Mouse (Mus musculus): ENCODE results near the gene Krt20. TPM values are rescaled to one million over a fixed set of nuclear protein-coding genes. Genes with fewer than 3 reads are reported as not detected.

The Krt20 gene
- 0.97 and 1.00 TPM in 2 replicates for polyA plus RNA-seq (2016; fragmentation: Nextera tagmentation; extraction: Ambion mirVana)

DNA sequence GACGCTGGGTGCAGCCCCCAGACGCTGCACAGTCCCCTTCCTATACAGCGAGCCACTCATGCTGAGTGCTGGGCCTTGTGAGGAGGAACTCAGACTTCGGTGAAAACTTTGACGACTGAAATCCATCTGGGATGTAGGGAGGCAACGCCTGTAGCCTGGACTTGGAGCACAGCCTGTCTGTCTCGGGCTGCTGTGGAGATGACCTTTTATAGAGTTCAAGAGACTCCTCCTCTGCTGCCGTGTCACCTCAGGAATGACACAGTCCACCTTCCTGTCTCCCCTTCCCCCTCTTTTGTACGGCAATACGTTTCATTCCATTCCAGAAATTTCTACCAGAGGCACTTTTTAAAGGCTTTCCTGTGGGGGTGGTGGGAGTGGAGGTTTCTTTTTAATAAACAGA, at the start of gene Krt20:
Gene Krt20 (minus strand): TSS at position 179 of the 400 bp plus-strand sequence.
- H3K9me3 ChIP-seq: no peaks in the 10 kb centered on the region
- WGBS: 49% methylated on average over 10 of the region's 10 CpGs

DNA sequence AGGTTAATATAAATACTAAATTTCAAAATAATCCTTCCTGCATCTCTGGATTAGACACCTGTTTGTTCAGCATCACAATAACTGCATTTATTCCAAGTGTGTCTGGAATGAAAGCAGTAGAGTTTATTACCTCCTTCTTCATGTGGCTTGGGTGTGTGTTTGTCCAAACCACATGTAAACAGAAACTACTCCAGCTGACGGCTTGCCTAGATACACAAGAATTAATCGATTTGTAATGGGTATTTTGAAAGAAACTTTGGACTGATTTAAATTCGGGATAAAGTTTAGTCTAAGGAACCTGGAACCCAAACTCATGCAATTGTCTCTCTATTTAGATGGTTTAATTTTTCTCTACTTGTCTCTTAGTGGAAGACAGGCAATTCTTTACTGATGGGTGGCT, 37.0 kb upstream of the Krt20 start:
- WGBS: 86% methylated on average over 3 of the region's 3 CpGs
- no peak for DNase-seq (ENCODE audit: low spot score)
- Histone ChIP-seq H3K27me3 (replicated peaks; ENCODE audit: low read depth, poor library complexity, severe bottlenecking) (no peaks in the 10 kb centered on the region), H3K9me3 (no peaks in the 10 kb centered on the region), H3K4me3 (no peak overlapping the region), H3K27ac (replicated peaks) (no peak overlapping the region), H3K4me1 (no peaks in the 10 kb centered on the region), H3K36me3 (replicated peaks) (no peaks in the 10 kb centered on the region)

More for the DNA sequence above, at the start of gene Krt20:
- Histone ChIP-seq H3K36me3 (replicated peaks) (no peaks in the 10 kb centered on the region), H3K27ac (replicated peaks) (peak within 1 kb of the TSS; percentile 35; the same call in 1 of the 2 replicates), H3K4me3 (no peak within 1 kb of the TSS), H3K4me1 (peaks cover 20% of the 10 kb centered on the region), H3K27me3 (replicated peaks; ENCODE audit: low read depth, poor library complexity, severe bottlenecking) (no peaks in the 10 kb centered on the region)
- no peak for DNase-seq (ENCODE audit: low spot score)

DNA sequence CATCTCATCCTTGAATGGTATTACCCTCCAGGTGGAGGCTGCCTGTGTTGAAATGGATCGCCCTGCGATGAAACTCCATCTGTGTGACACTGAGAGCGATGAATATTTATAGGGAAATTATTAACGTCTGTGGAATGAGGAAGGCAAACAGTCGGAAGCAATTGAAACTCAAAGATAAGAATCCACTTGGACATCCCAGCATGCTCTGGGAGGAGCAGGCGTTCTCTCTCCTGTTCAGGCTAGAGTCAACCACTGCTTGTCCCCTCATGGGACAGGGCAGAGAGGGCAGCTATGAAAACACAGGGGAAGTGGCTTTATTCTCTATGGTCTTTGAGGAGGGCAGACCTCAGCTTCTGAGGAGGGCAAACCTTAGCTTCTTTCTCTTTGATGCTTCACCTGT, 35.5 kb upstream of the Krt20 start:
- no peaks in the 10 kb centered on the region for H3K9me3 ChIP-seq
- no peaks in the 10 kb centered on the region for H3K27me3 ChIP-seq (replicated peaks; ENCODE audit: low read depth, poor library complexity, severe bottlenecking)
- WGBS: 84% methylated on average over 6 of the region's 6 CpGs
- no peak overlapping the region for H3K4me3 ChIP-seq
- H3K36me3 ChIP-seq (replicated peaks): no peaks in the 10 kb centered on the region
- H3K4me1 ChIP-seq: no peaks in the 10 kb centered on the region
- H3K27ac ChIP-seq (replicated peaks): no peak overlapping the region
- DNase-seq (ENCODE audit: low spot score): no peak

- Histone ChIP-seq H3K4me1 (no peaks in the 10 kb centered on the region), H3K9me3 (no peaks in the 10 kb centered on the region), H3K4me3 (no peak overlapping the region), H3K36me3 (replicated peaks) (no peaks in the 10 kb centered on the region), H3K27me3 (replicated peaks; ENCODE audit: low read depth, poor library complexity, severe bottlenecking) (no peaks in the 10 kb centered on the region), H3K27ac (replicated peaks) (no peak overlapping the region)
- 83% methylated on average over 4 of the region's 4 CpGs for WGBS
- no peak for DNase-seq (ENCODE audit: low spot score)
Observed at GRCm38 (mm10) chr11:99472405-99472804, 34.5 kb upstream of the Krt20 start.

- Histone ChIP-seq H3K27ac (replicated peaks) (no peak overlapping the region), H3K9me3 (no peaks in the 10 kb centered on the region), H3K27me3 (replicated peaks; ENCODE audit: low read depth, poor library complexity, severe bottlenecking) (no peaks in the 10 kb centered on the region), H3K4me3 (no peak overlapping the region), H3K36me3 (replicated peaks) (no peaks in the 10 kb centered on the region), H3K4me1 (no peaks in the 10 kb centered on the region)
- DNase-seq (ENCODE audit: low spot score): no peak
- 95% methylated on average over 6 of the region's 6 CpGs for WGBS
Observed at GRCm38 (mm10) chr11:99471946-99472345, 34.0 kb upstream of the Krt20 start.

DNA sequence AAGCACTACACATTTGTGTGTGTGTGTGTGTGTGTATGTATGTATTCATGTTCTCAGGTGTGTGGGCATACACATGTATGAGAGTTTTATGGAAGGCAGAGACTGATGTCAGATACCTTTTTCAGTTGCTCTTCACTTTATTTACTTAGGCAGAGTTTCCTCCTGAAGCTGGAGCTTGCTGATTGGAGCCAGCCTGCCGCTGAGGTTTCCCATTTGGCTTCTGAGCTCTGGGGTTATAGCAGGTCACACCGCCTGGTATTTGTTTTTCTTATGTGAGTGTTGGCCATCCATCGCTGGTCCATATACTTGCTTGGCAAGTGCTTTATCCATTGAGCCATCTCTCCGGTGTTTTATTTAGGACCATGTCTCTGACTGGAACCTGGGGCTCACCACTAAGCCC, 31.3 kb upstream of the Krt20 start:
- no peaks in the 10 kb centered on the region for H3K4me1 ChIP-seq
- H3K4me3 ChIP-seq: no peak overlapping the region
- WGBS: 84% methylated on average over 4 of the region's 4 CpGs
- H3K9me3 ChIP-seq: no peaks in the 10 kb centered on the region
- H3K27me3 ChIP-seq (replicated peaks; ENCODE audit: low read depth, poor library complexity, severe bottlenecking): no peaks in the 10 kb centered on the region
- H3K36me3 ChIP-seq (replicated peaks): no peaks in the 10 kb centered on the region
- no peak for DNase-seq (ENCODE audit: low spot score)
- no peak overlapping the region for H3K27ac ChIP-seq (replicated peaks)

DNA sequence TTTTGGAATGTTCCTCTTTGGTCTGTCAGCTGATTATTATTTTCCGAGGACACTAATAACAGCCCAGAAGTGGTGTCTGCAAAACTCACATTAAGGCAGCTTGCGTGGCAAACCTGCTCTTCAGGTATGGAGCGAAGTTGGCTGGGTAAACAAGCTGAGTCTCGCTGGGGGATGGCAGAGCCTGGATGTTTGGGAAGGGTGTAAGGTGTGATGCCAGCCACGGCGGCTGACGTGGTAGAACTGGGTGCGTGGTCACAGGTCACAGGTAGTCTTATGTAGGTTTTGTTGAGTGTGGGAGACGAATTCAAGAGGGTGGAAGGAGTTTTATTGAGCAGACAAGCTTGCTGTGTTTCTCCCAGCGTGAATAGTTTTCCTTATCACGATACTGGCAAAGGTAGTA, 30.6 kb upstream of the Krt20 start:
- Histone ChIP-seq H3K27me3 (replicated peaks; ENCODE audit: low read depth, poor library complexity, severe bottlenecking) (no peaks in the 10 kb centered on the region), H3K4me1 (no peaks in the 10 kb centered on the region), H3K27ac (replicated peaks) (no peak overlapping the region), H3K4me3 (no peak overlapping the region), H3K36me3 (replicated peaks) (no peaks in the 10 kb centered on the region), H3K9me3 (no peaks in the 10 kb centered on the region)
- no peak for DNase-seq (ENCODE audit: low spot score)
- 87% methylated on average over 11 of the region's 11 CpGs for WGBS

GRCm38 (mm10) chr11:99466316-99466715, 28.4 kb upstream of the Krt20 start:
- Histone ChIP-seq H3K4me3 (no peak overlapping the region), H3K4me1 (no peaks in the 10 kb centered on the region), H3K36me3 (replicated peaks) (no peaks in the 10 kb centered on the region), H3K27ac (replicated peaks) (no peak overlapping the region), H3K9me3 (no peaks in the 10 kb centered on the region), H3K27me3 (replicated peaks; ENCODE audit: low read depth, poor library complexity, severe bottlenecking) (no peaks in the 10 kb centered on the region)
- WGBS: 42% methylated on average over 7 of the region's 7 CpGs
- DNase-seq (ENCODE audit: low spot score): no peak

DNA sequence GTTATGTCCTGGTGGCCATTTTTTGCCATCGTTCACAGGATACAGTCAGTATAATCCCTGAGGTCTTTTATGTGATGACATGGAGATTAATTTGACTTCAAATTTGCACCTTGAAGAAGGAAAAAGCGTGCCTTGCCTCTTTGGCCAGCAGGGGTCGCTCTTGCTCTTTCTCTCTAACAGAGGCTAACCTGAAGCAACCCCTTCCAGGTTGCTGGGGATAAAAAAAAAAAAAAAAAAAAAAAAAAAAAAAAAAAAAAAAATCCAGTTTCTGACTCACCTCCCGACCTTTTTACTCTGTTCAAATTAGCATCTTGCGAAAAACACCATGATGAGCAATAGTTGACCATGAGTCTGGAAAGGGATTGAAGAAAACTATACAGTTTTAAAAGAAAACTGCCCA, 26.9 kb upstream of the Krt20 start:
- Histone ChIP-seq H3K4me1 (no peaks in the 10 kb centered on the region), H3K27me3 (replicated peaks; ENCODE audit: low read depth, poor library complexity, severe bottlenecking) (no peaks in the 10 kb centered on the region), H3K27ac (replicated peaks) (no peak overlapping the region), H3K9me3 (no peaks in the 10 kb centered on the region), H3K4me3 (no peak overlapping the region), H3K36me3 (replicated peaks) (no peaks in the 10 kb centered on the region)
- peak; percentile 87 for DNase-seq (ENCODE audit: low spot score)
- WGBS: 6% methylated on average over 5 of the region's 5 CpGs

DNA sequence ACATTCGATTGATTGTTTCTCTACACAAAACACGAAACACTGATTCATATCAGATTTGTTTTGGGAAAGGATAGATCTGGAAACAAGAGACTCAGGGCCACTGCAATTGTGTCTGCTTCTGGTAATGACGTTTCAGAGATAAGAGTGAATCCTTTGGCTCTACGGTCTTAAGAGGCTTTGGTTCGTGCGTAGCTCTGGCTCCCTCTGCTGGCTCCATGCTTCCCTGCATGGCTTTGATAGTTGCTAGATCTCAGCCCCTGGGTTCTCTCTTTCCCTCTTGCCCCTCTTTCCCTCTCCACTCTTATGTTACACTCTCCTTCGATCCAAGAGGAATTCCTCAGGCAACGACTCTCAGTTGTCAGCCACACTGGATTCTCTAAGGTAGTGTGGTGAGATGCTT, 25.2 kb upstream of the Krt20 start:
- no peaks in the 10 kb centered on the region for H3K4me1 ChIP-seq
- peak; percentile 71 for DNase-seq (ENCODE audit: low spot score)
- H3K27me3 ChIP-seq (replicated peaks; ENCODE audit: low read depth, poor library complexity, severe bottlenecking): no peaks in the 10 kb centered on the region
- H3K9me3 ChIP-seq: no peaks in the 10 kb centered on the region
- H3K4me3 ChIP-seq: no peak overlapping the region
- no peaks in the 10 kb centered on the region for H3K36me3 ChIP-seq (replicated peaks)
- 12% methylated on average over 8 of the region's 8 CpGs for WGBS
- no peak overlapping the region for H3K27ac ChIP-seq (replicated peaks)

DNA sequence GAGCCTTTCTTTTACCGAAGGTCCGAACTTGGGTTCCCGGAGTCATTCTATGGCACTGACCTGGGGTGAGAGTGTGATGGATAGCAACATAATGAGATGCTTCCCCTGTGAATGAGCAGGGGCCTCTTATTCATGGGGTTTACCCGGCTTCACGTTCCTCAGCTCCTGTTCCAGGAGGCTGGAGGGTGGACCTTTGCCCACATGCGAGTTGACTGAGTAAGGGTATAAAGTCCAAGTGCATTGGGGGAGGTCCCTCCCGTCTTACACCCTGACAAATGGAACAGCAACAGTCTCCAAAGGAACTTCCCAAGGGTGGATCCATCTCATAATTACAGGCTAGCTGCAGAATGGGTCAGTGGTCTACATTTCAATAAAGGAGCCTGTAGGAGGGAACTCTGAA, 23.8 kb upstream of the Krt20 start:
- H3K36me3 ChIP-seq (replicated peaks): no peaks in the 10 kb centered on the region
- WGBS: 74% methylated on average over 7 of the region's 7 CpGs

DNA sequence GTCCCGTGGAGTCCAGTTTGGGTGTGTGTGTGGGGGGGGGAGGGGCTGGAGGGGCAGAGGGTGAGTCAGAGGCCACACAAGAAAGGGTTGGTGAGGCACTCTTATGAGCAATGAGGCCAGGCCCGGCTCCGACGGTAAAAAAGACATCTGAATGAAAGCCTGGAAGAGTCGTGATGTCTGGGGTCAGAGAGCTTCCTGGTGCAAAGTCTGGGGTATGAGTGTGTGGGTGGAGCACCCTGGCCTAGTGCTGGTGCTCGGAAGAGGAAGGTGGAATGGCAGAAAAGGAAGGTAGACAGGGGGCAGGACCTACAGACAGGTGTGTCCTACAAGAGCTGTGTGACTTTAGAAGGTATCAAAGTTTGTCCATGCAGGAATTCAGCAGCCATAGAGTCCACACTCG, 20.9 kb upstream of the Krt20 start:
- WGBS: 77% methylated on average over 7 of the region's 7 CpGs
- Histone ChIP-seq H3K27ac (replicated peaks) (no peak overlapping the region), H3K9me3 (no peaks in the 10 kb centered on the region), H3K4me1 (peaks cover 3% of the 10 kb centered on the region; the same call in 1 of the 2 replicates), H3K36me3 (replicated peaks) (no peaks in the 10 kb centered on the region), H3K4me3 (no peak overlapping the region), H3K27me3 (replicated peaks; ENCODE audit: low read depth, poor library complexity, severe bottlenecking) (no peaks in the 10 kb centered on the region)
- no peak for DNase-seq (ENCODE audit: low spot score)

More for the DNA sequence above, 23.8 kb upstream of the Krt20 start:
- no peaks in the 10 kb centered on the region for H3K9me3 ChIP-seq
- H3K4me1 ChIP-seq: peaks cover 3% of the 10 kb centered on the region; the same call in 1 of the 2 replicates
- no peaks in the 10 kb centered on the region for H3K27me3 ChIP-seq (replicated peaks; ENCODE audit: low read depth, poor library complexity, severe bottlenecking)
- no peak for DNase-seq (ENCODE audit: low spot score)
- no peak overlapping the region for H3K4me3 ChIP-seq
- H3K27ac ChIP-seq (replicated peaks): no peak overlapping the region

GRCm38 (mm10) chr11:99454759-99455158, 16.8 kb upstream of the Krt20 start:
- H3K27me3 ChIP-seq (replicated peaks; ENCODE audit: low read depth, poor library complexity, severe bottlenecking): no peaks in the 10 kb centered on the region
- no peak for DNase-seq (ENCODE audit: low spot score)
- H3K9me3 ChIP-seq: no peaks in the 10 kb centered on the region
- peaks cover 3% of the 10 kb centered on the region; the same call in 1 of the 2 replicates for H3K4me1 ChIP-seq
- 80% methylated on average over 10 of the region's 10 CpGs for WGBS
- H3K27ac ChIP-seq (replicated peaks): no peak overlapping the region
- H3K36me3 ChIP-seq (replicated peaks): no peaks in the 10 kb centered on the region
- no peak overlapping the region for H3K4me3 ChIP-seq

GRCm38 (mm10) chr11:99454044-99454443, 16.1 kb upstream of the Krt20 start:
- H3K9me3 ChIP-seq: no peaks in the 10 kb centered on the region
- H3K36me3 ChIP-seq (replicated peaks): no peaks in the 10 kb centered on the region
- no peak overlapping the region for H3K27ac ChIP-seq (replicated peaks)
- peaks cover 3% of the 10 kb centered on the region; the same call in 1 of the 2 replicates for H3K4me1 ChIP-seq
- H3K27me3 ChIP-seq (replicated peaks; ENCODE audit: low read depth, poor library complexity, severe bottlenecking): no peaks in the 10 kb centered on the region
- no peak for DNase-seq (ENCODE audit: low spot score)
- WGBS: 91% methylated on average over 4 of the region's 4 CpGs
- H3K4me3 ChIP-seq: no peak overlapping the region

Measured in embryonic facial prominence, embryonic 10.5 days (tissue).